Mouse (Mus musculus) ES-CJ7 (cell line): ENCODE measurements around the gene Slc25a54.

ENCODE experiments used
- DNase-seq: peaks from one replicate; pipeline ENCODE4 v3.0.0; 2011; ENCODE audit warnings: low read depth, low spot score

Slc25a54 gene

GRCm38 (mm10) chr3:109080169-109080568, at the start of gene Slc25a54:
Gene Slc25a54, plus strand, starts transcription at chr3:109080469.
- DNase-seq: no peak

GRCm38 (mm10) chr3:109030817-109031216, 49.5 kb upstream of the Slc25a54 start:
- peak; percentile 5 for DNase-seq

- DNase-seq: no peak
Measured at GRCm38 (mm10) chr3:109031626-109032025, 48.6 kb upstream of the Slc25a54 start.

GRCm38 (mm10) chr3:109032306-109032705, 48.0 kb upstream of the Slc25a54 start:
- no peak for DNase-seq

- no peak for DNase-seq
Measured at GRCm38 (mm10) chr3:109034411-109034810, 45.9 kb upstream of the Slc25a54 start.

GRCm38 (mm10) chr3:109040908-109041307, 39.4 kb upstream of the Slc25a54 start:
- DNase-seq: no peak

GRCm38 (mm10) chr3:109043395-109043794, 36.9 kb upstream of the Slc25a54 start:
- no peak for DNase-seq

GRCm38 (mm10) chr3:109046428-109046827, 33.8 kb upstream of the Slc25a54 start:
- no peak for DNase-seq

GRCm38 (mm10) chr3:109047707-109048283, 32.5 kb upstream of the Slc25a54 start:
- no peak for DNase-seq

- no peak for DNase-seq
Measured at GRCm38 (mm10) chr3:109051056-109051945, 29.0 kb upstream of the Slc25a54 start.

GRCm38 (mm10) chr3:109051946-109052331, 28.3 kb upstream of the Slc25a54 start:
- DNase-seq: no peak

- DNase-seq: no peak
Measured at GRCm38 (mm10) chr3:109059903-109060302, 20.4 kb upstream of the Slc25a54 start.

- DNase-seq: no peak
Measured at GRCm38 (mm10) chr3:109062391-109062790, 17.9 kb upstream of the Slc25a54 start.

- peak; percentile 48 for DNase-seq
Measured at GRCm38 (mm10) chr3:109062989-109063388, 17.3 kb upstream of the Slc25a54 start.

- DNase-seq: no peak
Measured at GRCm38 (mm10) chr3:109084418-109084817, 4.1 kb downstream of the Slc25a54 start.

GRCm38 (mm10) chr3:109088460-109088859, 8.2 kb downstream of the Slc25a54 start:
- DNase-seq: peak; percentile 58

- no peak for DNase-seq
Measured at GRCm38 (mm10) chr3:109104702-109105101, 24.4 kb downstream of the Slc25a54 start.

GRCm38 (mm10) chr3:109117136-109117535, 36.9 kb downstream of the Slc25a54 start:
- DNase-seq: no peak

- no peak for DNase-seq
Measured at GRCm38 (mm10) chr3:109119562-109119961, 39.3 kb downstream of the Slc25a54 start.

GRCm38 (mm10) chr3:109119973-109120372, 39.7 kb downstream of the Slc25a54 start:
- no peak for DNase-seq

- DNase-seq: peak; percentile 18
Measured at GRCm38 (mm10) chr3:109122641-109123530, 42.6 kb downstream of the Slc25a54 start, which contains the start of gene Slc25a24. Gene Slc25a24, plus strand, starts transcription at chr3:109123149.

GRCm38 (mm10) chr3:109123531-109123981, 43.3 kb downstream of the Slc25a54 start:
- no peak for DNase-seq
